Mouse (Mus musculus): Measurements from ENCODE around the gene Dpm2.

The Dpm2 gene

DNA sequence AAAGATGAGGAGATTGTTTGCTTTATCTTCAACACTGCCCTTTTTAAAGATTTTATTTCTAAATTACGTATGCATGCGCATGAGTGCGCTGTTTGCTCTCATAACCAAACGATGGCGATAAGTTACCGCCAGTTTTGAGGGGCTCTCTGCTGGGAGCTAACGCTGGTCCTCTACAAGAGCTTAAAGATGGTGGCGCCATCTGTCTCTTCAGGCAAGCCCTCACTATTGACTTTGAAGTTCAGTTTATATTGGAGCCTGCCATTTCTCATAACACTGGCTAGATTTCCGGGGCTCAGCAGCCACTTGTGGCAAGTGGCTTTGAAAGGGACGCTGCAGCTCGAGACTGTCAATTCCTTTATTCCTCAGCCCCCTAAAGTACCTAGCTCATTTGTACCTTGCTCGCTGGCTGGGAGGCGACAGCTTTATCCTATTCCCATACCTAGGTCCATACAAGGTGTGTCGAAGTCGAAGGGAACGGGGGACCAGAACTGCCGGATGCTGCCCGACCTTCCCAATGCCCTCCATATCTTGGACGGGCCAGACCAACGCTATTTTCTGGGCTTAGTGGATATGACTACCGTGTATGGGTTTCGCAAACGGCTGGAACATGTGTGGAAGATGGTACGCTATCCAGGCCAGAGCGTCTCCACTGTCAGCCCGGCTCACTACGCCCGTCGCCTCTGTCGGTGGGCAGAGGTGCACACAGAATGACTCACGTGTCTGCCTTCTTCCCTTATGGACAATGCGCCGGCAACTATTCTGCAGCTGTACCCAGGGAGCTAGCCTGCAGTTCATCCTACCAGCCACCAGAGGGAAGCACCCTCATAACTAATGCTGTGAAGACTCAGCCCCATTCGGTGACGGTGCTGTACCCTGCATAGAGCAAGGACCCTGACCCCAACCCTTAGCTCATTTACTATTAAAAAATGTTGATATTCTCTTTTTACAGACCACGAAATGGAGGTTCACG, 12.5 kb downstream of the Dpm2 start:
- in situ Hi-C loops (cut with MboI; ENCODE audit: low sequenced_read_pairs), result no loop called here

DNA sequence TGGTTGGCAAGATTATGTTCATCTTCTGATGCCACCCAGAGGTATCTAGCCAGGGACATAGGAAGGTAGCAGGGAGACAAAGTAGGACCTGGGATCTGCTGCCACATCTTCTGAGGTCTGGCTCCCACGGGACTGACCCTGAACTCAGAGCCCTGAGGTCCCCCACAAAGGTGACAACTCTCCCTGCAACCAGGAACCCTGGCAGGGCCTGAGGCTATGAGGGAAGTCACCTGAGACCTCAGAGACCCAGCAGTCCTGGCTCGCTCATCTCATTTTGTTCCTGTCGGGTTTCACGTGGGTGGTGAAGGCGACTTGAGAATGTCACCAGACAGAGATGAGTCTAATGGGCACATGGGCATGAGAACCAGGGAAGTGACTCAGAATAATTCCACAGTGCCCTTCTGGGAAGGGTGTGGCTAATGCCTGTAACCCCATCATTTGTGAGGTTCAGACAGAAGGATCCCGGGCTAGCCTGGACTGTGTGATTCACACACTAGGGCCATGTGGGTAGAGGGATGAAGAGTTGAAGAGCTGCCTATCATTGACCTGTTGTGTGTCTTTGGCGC, 14.6 kb downstream of the Dpm2 start:
- in situ Hi-C loops (cut with MboI; ENCODE audit: low sequenced_read_pairs), result no loop called here

DNA sequence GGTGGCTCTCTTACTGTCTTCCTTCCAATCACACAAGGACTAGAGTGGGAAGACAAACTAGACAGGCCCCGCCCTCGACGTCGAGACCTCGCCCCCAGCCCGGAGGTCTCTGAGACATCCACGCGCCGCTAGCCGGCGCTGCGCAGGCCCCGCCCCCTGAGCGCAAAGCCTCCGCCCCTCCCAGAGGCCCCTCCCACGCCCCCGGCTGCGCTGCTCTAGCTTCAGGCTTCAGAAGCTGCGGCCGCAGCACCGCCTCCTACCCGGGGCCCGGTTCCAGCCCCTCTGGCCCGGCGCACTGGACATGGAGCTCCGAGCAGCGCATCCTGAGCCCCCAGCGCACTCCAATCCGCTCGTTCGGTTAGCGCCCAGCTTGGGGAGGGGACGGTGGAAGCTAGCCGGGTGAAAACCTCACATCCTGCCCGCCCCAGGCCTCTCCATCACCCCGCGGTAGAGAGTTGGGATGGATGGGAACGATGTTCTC, 16.3 kb downstream of the Dpm2 start, which contains the start of gene St6galnac4:
Gene St6galnac4 (plus strand): TSS at position 225 of the 481 bp plus-strand sequence.
- in situ Hi-C loops (cut with MboI; ENCODE audit: low sequenced_read_pairs), result no loop called here

DNA sequence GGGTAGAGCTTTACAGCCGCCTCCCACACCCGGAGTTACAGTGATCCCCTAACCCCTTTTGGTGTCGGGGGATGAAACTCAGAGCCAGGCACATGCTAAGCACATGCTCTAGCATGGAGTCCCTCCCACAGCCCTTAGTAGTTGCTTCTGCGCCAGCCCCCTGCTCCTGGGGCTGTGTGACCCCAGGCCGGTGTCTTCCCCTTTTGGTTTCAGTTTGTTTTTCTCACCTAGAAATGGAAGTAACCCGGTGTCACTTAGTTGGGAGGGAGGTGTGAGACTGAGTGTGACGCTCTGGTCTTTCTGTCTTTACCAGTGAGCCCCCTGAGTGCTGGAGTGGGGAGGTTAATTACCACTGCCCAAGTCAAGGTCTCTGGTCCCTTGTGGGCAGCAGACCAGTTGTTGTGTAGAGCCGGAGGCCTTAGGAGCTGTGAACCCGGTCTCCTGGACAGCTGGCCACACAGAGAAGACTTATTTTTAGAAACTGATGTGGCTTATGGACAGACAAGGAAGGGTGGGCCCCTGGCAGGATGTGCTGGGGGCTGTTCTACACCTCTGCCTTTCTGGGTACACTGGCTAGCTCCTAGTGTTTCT, 17.2 kb downstream of the Dpm2 start:
- in situ Hi-C loops (cut with MboI; ENCODE audit: low sequenced_read_pairs), result no loop called here

DNA sequence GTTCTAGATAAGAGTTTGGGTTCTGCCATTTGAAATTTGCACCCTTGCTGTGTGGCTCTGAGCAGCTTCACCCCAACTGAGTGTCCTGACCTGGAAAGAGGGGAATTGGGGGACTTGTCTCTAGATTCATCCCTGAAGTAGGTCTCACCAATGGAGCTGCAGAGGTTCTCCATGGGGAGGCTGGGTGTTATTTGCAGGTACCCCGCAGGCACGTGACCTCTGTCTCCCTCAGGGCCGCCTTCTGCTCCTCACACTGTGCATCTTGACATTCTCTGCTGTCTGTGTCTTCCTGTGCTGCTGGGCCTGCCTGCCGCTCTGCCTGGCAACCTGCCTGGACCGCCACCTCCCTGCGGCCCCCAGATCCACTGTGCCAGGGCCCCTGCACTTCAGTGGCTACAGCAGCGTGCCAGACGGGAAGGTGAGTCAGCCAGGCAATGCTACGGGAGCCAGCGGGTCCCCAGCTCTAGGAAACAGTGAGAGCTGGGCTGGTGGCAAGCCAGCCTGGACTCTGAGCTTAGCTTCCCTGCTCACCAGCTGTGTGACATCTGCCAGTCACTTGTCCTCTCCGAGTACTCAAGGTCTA, 18.6 kb downstream of the Dpm2 start:
- in situ Hi-C loops (cut with MboI; ENCODE audit: low sequenced_read_pairs), result no loop called here

DNA sequence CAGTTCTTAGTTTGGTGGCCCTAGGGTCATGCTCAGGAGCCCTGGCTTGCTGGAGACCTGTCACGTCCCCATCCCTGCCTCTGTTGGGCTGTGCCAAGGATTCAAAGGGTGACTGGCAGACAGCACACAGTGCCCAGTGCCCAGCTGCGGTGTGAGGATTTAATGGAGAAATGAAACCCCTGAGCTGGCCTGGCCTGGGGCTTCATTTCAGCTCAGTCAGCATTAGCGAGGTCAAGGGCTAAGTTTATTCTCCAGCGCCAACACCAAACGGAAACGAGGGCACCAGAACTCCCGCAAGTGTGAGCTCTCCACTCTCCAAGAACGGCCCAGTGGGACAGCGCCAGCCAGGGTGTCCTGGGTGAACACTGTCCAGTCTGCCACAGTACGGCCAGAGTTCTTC, 19.6 kb downstream of the Dpm2 start:
- in situ Hi-C loops (cut with MboI; ENCODE audit: low sequenced_read_pairs), result no loop called here

DNA sequence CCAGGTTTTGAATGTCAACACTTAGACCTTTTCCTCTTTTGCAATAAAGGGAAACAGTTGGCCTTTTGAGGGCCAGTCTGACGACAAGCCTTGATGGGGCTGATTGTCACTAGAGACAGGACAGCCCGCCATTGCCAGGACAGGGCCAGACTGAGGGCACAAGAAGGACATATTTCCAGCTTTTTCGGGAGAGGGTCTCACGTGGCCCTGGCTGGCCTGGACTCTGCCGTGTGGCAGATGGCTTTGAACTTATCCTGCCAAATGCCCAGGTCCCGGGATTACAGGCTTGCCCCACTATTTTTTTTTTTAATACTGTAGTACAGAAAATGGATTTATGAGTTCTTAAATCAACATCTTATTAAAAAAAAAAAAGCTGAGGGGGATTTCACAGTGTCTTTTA, 20.6 kb downstream of the Dpm2 start:
- in situ Hi-C loops (cut with MboI; ENCODE audit: low sequenced_read_pairs), result no loop called here

DNA sequence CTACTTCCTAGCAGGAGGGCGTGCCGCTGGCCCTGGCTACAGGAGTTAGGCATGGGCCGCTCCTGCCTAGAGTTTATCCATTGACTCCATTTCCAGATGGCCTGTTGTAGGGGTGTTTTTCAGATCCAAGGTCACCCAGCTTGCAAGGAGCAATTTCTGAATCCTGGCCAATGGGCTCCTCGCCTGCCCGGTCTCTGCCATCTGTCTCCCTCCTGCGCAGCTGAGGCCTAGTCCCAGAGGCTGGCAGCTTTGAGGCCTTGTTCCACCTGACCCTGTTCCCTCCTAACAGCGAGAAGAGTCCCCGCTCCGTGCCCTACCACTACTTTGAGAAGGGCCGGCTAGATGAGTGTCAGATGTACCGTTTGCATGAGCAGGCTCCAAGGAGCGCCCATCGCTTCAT, 26.1 kb downstream of the Dpm2 start:
- in situ Hi-C loops (cut with MboI; ENCODE audit: low sequenced_read_pairs), result no loop called here

DNA sequence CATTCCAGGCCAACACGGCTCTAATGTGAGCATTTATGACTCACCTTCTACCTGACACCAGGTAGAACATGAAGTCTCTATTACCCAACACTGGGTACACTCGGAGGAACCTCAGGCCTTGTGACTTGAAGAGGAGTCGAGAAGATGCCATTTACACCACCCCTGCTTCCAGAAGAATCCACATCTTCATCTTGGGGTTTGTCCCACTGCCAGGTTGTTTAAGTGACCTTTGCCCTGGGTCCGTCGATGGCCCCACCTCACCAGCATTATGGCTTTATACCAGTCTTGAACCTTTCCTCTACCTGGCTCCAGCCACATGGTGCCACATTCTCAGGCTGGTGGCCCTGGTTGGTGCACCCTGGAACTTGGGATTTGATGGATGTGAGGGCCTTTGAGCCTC, 26.6 kb downstream of the Dpm2 start:
- in situ Hi-C loops (cut with MboI; ENCODE audit: low sequenced_read_pairs), result no loop called here

DNA sequence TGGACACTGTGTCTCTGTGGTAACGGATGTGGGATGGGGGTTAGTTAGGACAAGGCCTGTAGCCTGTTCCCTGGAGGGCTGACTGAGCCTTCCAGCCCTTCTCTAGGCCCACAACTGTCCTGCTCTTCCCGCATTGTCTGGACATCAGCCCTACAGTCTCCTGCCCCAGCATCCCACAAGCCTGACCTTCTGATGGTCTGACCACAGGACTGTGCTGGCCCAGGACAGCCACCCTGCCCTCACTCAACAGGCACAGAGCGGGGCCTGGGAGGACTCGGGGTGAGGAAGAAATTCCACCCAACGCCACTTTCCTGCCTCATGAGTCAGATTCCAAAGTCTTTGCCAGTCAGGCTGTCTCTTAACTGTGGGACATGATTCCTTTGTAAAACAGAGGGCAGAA, 27.0 kb downstream of the Dpm2 start:
- in situ Hi-C loops (cut with MboI; ENCODE audit: low sequenced_read_pairs), result no loop called here

DNA sequence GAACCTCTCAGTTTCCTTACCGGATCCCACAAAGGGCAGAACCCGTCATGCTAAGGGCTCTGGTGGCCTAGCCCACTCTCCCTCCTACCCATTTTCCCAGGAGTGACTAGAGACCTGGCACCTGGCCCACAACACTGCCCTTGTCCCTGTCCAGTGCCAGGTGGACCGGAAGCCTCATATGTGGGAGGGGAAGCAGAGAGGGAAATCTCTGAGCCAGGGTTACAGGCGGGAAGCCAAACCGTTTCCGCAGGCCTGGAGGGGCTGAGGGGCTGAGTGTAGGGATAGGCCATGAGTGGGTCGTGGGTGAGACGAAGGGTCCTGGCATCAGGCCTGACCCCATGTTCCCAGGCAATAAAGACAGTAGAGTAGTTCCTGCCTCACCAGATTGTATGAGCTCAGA, 27.8 kb downstream of the Dpm2 start:
- in situ Hi-C loops (cut with MboI; ENCODE audit: low sequenced_read_pairs), result no loop called here

DNA sequence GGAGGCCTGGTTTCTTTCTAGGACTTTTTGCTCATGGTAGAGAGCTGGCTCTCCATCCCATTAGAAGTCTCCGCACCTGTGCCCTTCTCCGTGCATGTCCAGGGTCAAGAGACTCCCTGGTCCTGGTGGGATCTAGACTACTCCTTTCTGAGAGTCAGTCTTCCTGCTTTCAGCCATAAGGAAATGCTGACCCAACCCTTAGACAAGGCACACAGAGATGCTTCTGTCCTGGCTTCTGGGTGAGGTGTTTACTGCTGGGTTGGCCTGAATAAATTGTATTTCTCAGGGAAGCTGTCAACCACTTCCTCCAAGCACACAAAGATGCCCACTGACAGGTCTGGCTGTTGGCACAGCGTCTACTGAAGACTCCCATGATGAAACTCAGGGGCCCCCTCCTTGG, 28.8 kb downstream of the Dpm2 start, which contains the start of gene St6galnac6:
Gene St6galnac6 (plus strand): TSS at position 301 of the 400 bp plus-strand sequence.
- in situ Hi-C loops (cut with MboI; ENCODE audit: low sequenced_read_pairs), result no loop called here

DNA sequence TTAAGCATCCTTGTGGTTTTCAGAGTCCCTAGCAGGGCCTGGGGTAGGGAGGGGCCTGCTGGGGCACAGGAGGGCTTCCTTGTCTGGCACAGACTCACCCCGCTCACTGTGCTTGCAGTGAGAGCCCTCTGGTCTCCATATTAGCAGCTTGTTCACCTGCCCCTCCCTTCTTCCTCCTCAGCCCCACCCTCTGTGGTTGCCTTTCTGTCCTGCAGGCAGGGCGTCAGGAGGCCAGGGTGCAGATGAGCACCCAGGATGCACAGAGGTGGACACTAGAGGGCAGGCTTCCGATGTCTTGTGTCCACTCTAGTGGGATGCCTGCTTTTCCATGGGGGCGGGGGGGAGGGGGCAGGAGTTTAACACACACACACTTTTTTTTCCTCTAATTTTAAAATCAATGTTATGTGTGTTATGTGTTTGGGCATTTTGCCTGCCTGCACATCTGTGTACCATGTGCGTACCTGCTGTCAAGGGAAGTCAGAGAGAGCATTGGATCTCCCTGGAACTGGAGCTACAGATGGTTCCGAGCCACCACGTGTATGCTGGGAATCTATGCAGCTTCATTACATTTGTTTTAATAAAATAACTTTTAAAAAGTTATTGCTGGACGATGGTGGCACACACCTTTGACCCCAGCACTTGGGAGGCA, 30.9 kb downstream of the Dpm2 start:
- in situ Hi-C loops (cut with MboI; ENCODE audit: low sequenced_read_pairs), result no loop called here

DNA sequence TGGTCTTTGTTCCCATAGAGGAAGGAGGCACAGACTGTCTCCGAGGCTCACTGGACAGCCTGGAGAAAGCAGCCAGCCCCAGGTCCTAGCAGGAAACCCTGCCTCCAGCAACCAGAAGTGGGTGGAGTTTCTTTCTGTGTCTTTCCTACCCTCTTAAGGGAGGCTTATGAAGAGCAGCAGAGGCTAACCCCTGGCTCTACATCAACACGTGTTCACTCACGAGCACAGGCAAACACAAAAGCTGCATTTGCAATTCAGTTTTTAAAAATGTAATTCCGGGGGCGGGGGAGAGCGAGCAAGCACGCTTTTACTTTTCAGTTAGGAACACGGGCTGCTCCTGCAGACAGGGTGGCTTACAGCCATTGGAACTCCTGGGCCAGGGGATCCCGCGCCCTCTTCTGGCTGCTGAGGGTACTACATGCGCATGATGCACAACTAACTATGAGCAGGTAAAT, 32.0 kb downstream of the Dpm2 start:
- in situ Hi-C loops (cut with MboI; ENCODE audit: low sequenced_read_pairs), result no loop called here

DNA sequence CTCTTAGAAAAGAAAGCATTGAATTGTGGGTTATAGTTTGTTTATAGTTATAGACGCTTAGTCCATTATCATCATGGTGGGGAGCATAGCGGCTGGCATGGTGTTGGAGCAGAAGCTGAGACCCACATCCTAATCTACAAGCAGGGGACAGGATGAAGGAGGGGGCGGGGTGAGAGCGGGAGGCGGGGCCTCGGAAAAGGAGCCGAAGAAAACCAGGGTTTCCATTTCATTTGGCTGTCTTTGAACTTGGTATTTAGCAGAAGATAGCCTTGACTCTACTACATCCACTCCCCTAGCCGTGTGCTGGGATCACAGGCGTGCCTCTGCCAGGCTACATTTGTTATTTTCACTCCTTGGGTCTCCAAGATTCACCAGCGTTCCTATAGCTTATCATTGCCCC, 34.0 kb downstream of the Dpm2 start:
- in situ Hi-C loops (cut with MboI; ENCODE audit: low sequenced_read_pairs), result no loop called here

DNA sequence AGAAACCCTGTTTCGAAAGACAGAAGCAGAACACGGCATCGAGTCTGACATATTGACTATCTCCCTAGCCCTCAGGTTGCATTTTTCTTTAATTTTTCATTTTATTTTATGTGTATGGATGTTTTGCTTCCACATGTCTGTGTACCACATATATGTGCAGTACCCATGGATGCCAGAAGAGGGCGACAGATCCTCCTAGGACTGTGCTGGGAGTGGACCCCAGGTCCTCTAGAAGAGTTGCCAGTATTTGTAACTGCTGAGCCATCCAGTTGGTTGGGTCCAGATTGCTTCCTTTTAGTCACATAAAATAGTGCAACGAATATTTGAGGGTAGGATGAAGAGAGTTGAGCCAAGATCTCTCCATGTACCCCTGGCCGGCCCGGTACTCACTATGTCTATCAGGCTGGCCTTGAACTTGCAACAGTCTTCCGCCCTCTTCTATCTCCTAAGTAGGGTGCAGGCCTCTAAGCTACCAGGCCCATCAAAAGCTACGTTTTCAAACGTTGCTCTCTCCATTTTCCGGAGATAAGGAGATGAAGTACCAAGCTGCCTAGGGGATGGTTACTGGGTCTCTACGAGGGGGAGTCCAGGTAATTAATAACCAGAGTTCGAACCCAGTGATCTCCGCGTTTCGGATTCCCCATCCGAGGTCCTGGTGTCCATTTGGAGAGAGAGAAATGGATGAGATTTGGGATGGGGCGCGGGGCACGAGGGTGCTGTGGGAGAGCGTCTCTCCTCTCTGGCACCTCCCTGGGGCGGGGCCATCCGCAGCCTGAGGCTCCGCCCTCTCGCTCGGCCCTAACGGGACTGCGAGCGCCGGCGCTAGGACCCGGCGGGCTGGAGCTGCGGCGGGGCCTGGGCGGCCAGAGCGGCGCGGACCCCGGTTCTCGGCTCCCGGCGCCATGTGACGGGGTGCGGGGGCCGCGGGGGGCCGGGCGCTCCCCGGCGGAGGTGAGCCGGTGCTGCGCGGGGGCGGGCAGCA, 35.8 kb downstream of the Dpm2 start:
- in situ Hi-C loops (cut with MboI; ENCODE audit: low sequenced_read_pairs), result no loop called here

DNA sequence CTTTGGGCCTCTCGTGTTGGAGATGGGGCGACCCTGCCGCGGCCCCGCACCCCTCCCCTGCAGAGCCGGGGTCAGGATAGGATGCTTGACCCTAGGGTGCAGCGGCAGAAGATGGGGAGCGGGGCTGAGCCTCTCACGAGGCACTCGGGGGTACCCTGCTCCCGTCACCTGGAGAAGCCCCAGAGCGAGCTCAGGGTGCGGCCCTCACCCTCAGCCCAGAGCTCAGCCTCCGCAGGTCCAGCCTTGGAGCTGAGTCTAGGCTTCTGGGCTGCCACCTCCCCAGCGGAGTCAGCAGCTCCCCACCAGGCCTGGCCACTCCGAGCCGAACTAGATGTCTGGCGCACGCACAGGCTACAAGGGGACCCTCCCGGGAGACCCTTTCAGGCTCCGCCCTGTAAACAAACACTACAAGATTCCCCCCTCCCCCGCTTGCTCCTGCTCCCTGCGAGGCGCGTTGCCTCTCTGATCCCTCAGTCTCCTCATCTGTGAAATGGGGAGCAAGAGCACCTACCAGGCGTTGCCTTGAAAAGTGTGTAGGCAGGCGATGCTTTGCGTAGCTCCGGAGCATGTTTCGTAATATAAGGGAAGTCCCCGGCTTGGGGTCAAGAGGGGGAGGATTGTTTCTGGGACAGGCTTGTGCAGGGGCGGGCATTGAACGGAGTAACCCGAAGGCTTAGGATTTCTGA, 36.7 kb downstream of the Dpm2 start:
- in situ Hi-C loops (cut with MboI; ENCODE audit: low sequenced_read_pairs), result no loop called here

DNA sequence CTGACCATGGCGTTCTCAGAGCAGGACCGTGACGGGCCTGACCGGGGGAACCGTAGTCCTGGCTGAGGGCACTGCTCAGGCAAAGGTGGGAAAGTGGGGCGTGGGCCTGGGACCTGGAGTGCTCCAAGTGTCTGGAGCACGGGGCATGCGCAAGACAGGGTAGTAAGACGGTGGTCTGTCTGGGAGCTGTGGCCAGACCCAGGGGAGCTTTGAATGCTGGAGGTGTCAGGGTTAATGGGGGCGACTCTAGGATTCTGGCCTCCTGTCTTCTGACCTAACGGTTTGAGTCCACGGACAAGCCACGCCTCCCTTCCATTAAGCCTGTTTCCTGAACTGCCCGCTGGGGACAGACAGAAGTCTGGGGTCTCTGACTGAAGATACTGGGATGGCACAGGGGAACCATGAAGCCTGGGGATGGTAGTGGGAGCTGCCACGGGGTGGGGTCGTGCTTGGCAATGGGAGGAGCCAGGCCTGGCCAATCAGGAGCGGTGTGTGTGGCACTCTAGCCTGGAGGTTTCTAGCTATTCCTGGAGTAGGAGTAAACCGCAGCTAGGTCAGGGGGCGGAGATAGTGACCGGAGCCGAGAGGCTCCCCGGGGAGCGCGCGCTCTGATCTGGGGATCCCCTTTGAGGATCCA, 37.6 kb downstream of the Dpm2 start:
- in situ Hi-C loops (cut with MboI; ENCODE audit: low sequenced_read_pairs), result no loop called here
